Mouse (Mus musculus): ENCODE results near the gene Med24.
"Not testable (repeated sequence)": the region's sequence is repeated elsewhere in the genome, so short reads cannot be mapped to it uniquely, and the experiment has no call there.

Med24 gene

DNA sequence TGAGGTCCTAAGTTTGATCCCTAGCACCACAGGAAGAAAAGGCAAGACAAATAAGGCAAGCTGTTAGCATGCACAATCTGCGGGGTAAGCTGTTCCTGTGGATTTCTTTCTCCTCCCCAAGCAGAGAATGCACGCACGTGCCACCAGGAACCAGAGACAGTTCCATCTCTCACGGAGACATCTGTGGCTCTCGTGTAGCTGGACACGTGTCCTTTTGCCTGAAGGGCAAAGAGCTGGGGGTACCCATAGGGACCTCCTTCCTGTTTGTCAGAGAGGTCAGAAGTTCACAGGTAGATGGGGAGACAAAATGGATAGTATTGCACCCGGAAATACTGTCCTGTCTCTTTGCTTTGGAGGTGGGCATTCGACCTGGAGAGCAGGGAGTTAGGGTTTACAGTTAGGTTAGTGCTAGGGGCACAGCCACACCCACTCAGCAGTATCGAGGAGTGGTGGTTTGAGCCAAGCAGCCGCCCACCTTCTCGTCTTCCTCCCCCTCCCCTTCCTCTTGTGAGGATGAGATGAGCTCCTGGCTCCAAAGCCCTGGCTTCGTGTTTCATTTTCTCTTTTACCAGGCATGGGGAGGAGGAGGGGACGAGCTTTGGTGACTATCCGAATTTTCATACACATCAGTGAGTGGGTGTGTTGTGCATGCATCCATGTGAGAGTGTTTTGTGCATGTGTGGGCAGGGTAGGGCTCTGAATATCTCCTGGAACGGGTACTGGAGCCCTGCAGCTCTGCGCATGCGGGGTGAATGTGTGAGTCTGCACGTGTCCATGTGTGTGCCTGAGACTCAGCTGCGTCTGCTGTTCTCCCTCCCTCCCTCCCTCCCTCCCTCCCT lies 17.8 kb upstream of the Med24 start:
- DNase-seq (ENCODE audit: extremely low spot score, low read depth, low spot score), result no peak

- DNase-seq (ENCODE audit: extremely low spot score, low read depth, low spot score), result no peak
Observed at GRCm38 (mm10) chr11:98745932-98746853, 17.0 kb upstream of the Med24 start.

GRCm38 (mm10) chr11:98744456-98745019 lies 15.3 kb upstream of the Med24 start:
- DNase-seq (ENCODE audit: extremely low spot score, low read depth, low spot score), result no peak

DNA sequence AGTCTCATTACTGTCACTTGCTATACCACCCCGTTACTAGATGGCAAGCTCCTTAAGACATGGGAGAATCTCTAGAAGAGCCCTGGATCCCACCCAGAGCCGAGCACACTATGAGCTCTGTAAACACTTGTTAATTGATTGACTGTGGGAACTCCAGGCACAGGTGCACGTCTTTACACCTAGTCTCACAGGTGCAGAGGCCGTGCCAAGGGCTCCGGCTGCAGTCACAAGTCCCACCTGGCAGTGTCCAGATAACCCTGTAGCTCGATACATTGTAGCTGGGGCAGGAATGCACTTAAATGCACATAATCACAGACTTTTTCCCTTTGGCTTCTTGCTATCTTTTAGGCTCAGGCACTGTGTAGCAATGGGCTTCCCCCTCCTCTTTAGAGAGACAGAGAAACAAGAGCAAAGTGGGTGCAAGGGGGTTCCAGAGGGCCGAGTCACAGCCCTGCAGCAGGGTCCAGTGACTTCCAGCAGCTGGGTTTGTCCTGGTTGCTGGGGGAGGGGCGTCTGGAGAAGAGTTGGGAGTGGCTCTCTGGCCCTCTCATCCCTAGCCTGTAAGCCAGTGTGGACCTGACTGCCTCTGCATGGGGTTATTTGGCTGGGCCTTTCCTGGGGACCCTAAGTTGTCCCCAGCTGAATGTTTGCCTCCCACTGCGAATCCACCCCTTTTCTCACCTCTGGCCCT lies 14.6 kb upstream of the Med24 start:
- no peak for DNase-seq (ENCODE audit: extremely low spot score, low read depth, low spot score)

- no peak for DNase-seq (ENCODE audit: extremely low spot score, low read depth, low spot score)
Observed at GRCm38 (mm10) chr11:98742397-98743291, 13.4 kb upstream of the Med24 start.

DNA sequence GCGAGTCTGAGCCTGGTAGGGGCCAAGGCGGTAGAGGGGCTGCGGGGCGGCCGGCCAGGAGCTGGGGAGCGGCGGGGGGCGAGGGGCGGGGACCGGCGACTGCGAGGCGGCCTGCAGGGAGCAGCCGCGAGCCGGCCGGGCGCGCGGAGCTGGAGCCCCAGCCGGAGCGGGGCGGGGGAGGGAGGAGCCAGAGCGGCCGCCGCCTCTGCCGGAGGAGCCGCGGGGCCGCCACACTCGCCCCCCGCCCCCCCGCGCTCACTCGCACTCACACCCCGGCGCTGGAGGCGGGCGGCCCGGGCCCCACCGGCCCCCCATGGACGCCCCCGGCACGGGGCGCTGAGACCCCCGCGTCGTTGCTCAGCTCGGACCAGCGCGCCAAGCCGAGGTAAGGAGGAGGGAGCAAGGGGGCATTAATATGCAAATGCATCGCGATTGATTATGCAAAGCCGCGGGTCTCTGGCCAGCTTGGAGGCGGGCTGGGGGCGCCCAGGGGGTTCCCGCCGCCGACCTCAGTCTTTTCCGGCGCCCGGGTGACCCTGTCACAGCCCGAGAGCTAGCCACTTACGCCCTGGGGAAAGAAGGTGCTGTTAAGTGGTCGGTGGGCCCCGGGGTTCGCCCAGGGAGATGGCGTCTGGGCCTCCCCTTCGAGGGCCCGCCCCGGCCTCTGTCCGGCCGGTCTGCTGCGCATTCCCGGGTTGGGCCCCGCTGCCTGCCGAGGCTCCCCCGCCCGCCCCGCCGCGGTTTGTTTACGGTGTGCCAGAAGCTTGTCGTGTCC lies 12.6 kb upstream of the Med24 start:
- no peak for DNase-seq (ENCODE audit: extremely low spot score, low read depth, low spot score)

DNA sequence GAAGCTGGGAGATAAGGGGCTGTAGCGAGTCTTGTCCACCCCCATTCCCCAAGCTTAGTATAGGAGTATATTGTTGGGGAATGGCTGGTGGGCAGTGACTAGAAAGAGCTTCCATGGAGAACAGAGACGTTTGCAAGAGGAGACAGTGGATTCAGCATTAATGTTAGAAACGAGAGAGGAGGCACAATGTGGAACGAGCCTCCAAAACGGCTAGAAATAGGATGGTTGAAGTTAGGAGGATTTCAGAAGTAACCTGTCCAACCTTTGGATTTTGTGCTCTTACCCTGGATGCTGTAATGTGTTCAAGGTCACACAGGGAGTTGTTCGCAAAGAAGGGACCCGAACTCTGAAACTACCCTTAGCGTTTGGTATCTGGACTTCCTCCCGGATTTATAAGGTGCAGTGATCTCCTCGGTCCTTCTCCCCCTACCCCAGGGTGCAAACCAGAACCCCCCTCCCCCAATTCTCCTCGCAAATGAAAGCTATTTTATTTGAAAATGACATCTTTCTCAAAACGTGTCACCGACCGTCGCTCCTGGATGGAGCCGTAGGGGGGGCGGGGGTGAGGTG lies 11.9 kb upstream of the Med24 start:
- no peak for DNase-seq (ENCODE audit: extremely low spot score, low read depth, low spot score)

DNA sequence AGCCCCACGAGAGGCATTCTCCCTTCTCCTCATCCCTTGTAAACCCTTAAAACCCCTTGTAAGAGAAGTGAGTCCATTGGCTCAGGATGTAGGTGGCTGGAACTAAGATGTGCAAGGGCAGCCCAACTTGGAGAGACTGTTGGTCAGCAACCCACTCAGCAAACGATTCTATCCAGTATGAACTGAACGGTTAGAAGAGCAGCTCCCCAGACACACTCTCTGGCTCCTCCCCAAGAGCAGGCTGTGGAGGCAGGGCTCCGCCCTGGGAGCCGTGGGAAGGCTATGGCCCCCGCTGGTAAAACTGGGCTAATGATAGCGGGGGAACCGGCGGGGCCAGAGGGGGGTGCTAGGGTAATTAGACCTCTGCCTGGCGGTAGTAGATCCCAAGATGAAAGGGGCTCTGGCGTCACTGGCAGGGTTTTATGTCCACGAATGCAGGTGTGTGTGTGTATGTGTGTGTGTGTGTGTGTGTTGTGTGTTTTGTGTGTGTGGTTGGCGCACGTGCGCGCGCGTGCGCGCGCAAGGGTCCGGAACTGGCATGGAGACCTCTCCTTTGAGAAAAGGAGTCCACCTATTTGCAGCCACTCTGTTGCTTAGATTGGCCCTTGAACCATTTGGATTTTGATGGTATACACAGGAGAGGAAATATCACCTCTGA lies 11.3 kb upstream of the Med24 start, which contains the start of gene Thra:
Gene Thra (plus strand): TSS at position 246 of the 658 bp plus-strand sequence.
- DNase-seq (ENCODE audit: extremely low spot score, low read depth, low spot score), result no peak

DNA sequence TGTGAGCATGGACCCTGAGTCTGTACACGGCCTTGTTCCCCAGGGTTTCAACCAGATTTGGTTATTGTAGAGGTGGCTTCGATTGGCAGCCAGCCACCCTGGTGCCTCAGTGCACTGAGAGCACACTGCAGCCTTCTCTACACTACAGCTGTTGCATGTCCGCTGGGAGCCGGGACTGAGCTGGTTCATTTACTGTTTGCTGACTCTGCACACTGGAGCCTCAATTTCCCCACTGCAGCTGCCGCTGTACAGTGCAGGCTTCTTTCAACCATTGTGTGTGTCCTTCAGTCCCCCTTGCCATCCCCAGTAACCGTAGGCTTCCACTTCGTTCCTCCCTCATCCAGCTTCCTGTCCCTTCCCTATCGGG lies 10.8 kb upstream of the Med24 start:
- no peak for DNase-seq (ENCODE audit: extremely low spot score, low read depth, low spot score)

DNA sequence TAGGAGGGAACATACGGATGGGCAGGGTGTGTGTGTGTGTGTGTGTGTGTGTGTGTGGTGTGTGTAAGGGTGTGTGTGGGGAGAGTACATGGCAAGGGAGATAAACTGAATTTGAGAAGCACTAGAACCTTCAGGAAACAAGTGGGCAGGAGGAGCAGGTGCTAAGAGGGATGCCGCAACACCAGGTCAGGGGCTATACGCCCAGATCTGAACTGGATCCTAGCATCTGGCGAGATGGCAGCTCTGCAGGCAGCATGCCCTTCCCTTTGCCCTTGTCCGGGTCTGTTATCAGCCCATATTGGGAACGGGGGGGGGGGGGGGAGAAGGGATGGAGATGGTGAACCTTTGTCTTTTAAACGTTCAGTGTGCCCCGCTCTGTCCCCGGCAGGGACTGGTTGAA lies 9.7 kb upstream of the Med24 start:
- no peak for DNase-seq (ENCODE audit: extremely low spot score, low read depth, low spot score)

- no peak for DNase-seq (ENCODE audit: extremely low spot score, low read depth, low spot score)
Observed at GRCm38 (mm10) chr11:98738428-98738911, 9.2 kb upstream of the Med24 start.

GRCm38 (mm10) chr11:98737220-98737619 lies 8.0 kb upstream of the Med24 start:
- DNase-seq (ENCODE audit: extremely low spot score, low read depth, low spot score), result not testable (repeated sequence)

DNA sequence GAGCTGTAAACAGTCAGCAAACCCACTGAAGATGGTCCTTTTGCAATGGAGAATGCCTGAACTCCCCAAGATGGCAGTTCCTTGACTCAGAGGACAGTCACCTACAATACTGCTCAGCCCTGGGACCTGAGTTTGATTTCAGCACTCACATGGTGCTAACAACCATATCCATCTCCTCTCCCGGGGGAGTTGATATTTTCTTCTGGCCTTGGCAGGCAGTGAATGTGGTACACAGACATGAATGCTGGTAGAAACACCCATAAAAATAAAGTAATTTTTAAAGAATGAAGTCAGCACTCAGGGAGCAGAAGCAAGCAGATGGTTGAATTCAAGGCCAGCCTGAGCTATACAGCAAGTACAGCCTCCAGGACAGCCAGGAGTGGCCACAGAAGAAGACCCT lies 6.9 kb upstream of the Med24 start:
- DNase-seq (ENCODE audit: extremely low spot score, low read depth, low spot score), result no peak

DNA sequence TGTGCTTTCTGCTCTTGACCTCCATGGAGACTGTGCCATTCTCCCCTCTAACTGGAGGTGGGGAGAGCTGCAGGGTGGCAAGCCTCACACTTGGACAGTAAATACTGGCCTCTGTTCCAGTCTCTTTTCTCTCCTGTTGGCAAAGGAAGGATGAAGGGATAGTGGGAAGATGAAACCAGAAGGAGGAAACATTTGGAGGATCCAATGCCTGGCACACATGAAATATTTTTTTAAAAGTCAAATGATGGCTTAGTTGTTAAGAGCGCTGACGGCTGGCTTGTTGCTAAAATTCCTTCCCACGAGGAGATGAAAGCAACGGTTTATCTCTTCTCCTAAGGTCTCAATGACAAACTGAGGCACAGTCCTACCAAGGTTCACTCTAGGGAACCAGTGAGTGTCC lies 5.9 kb upstream of the Med24 start:
- DNase-seq (ENCODE audit: extremely low spot score, low read depth, low spot score), result no peak

- no peak for DNase-seq (ENCODE audit: extremely low spot score, low read depth, low spot score)
Observed at GRCm38 (mm10) chr11:98734020-98734419, 4.8 kb upstream of the Med24 start.

DNA sequence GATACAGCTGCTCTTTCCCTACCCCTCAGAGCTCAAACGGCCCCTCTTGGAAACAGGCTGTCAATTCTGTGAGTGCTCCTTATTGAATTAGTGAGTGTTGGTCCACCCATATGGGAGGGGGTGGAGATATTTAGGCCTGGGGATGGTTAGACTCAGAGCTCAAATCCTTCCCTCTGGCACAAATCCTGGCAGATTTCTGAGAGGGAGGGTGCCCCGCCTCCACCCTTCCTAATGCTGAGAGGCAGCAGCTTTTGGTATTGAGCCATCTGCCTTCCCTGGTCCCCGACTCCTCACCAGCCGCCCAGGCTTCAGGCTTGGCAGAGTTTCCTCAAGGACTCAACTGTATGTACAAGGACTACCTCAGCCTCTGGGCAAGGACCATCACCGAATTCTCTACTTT lies 1.9 kb upstream of the Med24 start:
- no peak for DNase-seq (ENCODE audit: extremely low spot score, low read depth, low spot score)

DNA sequence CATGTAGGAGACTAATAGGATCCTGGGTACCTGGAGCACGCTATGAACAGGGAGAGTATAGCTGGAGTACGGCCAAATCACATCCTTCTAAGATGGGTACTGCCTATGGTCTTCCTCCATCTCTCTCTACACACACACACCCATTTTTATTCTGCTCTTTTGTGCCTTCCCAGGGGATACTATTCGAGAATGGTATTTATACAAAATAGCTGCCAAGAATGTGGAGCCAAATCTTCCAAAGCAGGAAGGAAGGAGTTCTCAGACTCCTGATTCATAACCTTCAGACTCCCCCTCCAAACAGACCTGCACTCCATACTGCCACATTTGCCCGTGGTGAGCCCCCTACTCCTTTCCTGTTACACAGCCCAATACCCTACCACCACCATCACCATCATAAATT lies 1.5 kb upstream of the Med24 start:
- DNase-seq (ENCODE audit: extremely low spot score, low read depth, low spot score), result no peak

DNA sequence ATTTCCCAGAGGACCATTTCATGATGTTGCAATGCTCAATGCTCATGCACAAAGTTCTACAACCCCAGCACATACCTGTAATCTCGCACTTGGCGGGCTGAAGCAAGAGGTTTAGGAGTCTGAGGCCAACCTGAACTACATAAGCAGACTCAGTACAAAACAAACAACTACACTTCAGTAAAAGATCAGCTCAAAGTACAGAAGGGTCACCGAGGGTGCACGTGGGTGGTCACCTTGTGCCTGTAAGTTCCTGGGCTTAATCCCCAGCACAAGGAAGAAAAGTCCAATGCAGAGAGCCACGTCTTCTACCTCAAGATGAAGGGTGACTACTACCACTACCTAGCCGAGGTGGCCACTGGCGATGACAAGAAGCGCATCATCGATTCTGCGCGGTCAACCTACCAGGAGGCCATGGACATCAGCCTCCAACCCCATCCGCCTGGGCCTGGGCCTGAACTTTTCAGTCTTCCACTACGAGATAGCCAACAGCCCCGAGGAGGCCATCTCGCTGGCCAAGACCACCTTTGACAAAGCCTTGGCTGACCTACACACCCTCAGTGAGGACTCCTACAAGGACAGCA lies 3.2 kb downstream of the Med24 start:
- no peak for DNase-seq (ENCODE audit: extremely low spot score, low read depth, low spot score)

Measured in hindlimb bud, embryonic 11.5 days (tissue).